Mouse (Mus musculus) cerebellum, adult 11-12 months (tissue): ENCODE results near the gene Fam32a.

Experiments used
- DNase-seq: peaks from one replicate; pipeline ENCODE4 v3.0.0; 2022

Fam32a gene

DNA sequence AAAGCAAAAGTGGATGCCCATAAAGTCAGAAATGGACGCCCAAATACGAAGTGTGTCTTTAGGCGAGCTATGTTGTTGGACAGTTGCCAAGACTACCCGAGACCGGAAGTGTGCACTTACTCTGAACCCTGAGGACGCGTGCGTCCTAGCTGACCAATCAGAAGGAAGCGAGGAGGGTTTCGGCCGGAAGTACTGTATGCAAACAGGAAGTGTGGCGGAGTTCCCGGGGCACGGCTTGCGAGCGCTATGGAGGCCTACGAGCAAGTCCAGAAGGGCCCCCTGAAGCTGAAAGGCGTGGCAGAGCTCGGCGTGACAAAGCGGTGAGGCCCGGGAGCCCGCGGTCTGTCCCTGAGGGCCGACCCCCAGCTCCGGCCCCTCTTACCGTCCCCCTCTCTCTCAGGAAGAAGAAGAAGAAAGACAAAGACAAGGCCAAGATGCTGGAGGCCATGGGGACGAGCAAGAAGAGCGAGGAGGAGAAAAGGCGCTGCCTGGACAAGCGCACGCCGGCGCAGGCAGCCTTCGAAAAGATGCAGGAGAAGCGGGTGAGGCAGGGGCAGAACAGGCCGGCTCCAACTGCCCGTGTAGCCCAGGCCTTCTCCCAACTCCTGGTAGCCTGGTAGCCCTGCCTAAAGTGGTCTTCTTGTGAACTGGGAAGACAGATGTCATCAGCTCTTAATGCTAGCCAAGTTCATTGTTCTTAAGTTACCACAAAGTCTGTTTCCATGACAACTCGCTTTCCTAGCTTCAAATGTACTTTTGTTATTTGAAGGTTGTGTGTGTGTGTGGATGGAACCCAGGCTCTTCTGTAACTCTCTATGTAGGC is at the start of gene Fam32a:
Gene Fam32a, plus strand, starts transcription at position 190 of the 823 bp plus-strand sequence.
- DNase-seq, result peak; percentile 90

DNA sequence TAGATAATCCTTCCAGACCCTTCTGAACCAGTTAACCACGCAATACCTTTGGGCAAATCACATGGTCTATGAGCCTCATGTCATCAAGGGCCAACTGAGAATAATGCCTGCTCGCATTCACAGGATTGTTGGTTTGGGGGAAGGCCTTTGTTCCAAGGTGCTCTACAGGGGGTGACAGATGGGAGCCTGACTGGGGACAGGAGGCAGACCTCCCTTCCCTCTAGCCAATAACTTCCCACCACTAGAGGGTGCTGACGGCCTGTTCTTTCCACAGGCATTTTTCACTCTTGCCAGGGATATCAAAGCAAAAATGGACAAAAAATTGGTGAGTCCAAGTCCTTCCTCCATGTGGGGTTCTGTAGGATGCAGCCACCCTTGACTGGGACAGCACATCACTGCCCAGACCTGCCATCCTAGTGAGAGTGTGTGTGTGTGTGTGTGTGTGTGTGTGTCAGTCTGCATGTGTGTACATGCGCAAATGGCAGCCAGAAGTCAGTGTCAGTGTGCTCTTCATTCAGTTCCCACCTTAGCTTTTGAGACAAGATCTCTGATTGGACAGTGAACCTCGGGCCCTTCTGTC is 42.1 kb upstream of the Fam32a start:
- DNase-seq, result peak; percentile 75

DNA sequence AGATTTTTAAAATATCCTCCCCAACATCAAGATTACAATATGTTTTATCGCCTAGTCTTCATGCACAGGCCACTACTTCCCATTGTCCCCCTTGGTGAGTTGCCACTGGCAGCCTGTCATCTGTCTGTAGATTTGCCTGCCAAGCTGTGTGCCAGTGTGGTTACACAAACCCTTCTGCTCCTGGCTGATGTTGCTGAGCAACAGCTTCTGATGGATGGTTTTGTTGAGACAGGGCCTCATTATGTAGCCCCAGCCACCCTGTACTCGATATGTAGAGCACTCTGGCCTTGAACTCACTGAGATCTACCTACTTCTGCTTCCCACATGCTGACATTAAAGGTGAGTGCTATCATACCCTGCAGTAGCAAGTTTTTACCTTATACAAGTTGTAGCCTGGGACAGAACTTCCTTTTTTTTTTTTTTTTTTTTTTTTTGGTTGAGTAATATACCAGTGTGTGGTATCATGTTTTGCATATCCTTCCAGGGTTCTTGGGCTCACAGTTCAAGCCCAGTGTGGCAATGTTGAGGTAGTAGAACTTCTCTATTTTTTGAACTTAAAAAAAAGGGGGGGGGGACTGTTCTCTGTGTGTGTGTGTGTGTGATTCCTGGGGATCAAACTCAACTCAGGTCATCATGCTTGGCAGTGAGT is 35.9 kb upstream of the Fam32a start:
- no peak for DNase-seq

DNA sequence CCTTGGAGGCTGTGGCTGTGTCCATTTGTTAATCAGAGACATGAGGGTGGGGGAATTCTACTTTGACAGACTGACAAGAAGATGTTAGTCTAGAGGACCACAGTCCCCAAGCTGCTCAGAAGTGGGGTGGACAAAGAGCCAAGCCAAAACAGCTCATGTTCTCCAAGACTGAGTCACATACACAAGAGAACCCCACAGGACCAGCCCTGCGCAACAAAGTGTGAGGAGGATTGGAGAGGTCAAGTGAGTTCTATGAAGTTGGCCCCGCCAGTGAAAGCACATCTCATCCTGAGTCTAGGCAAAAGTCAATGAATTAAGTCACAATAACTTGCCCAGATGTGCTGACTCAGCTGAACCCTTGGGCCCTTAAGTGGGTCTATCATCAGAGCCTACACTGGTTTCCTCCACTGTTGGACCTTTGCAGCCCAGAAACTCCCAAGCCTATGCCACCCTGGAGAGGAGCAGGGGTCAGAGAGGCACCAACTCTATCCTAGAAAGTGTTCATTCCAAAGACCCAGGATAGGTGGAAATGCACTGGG is 31.7 kb upstream of the Fam32a start:
- DNase-seq, result no peak

DNA sequence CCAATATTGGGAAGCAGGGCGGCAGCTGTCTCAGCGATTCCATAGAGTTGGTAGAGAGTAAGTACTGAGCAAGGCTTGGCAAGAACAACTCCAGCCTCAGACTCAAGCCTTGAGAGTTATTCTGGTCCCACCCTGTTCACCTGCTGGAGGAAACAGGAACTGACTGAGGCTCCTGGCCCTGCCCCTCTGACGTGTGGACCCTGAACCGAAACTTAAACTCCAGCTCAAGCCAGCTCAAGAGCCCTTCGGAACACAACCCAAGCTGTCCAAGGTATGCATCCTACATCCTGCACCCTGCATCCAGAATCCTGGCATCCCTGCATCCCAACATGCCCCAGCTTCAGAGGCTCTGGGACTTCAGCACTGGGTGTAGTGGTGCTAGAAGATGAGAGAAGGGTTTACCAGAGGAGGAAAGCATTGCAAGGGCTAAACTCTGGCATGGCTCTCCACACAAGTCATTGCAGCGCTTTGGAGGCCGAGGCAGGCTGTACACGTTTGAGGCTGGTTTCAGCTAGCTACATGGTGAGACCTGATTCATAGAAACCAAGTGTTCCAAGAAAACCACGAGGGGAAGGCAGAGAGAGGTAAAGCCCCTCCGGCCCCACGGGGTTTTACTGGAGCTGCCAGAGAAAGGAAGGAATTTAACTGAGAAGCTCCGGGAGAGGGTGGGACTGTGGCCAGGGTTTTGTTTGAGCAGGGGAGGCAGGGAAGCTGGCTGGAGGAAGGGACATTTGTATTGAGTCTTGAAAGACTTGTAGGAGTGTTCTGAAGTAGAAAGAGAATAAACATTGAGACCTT is 29.9 kb upstream of the Fam32a start, which contains the start of gene Hsh2d:
Gene Hsh2d, plus strand, starts transcription at position 222 of the 798 bp plus-strand sequence.
- no peak for DNase-seq

DNA sequence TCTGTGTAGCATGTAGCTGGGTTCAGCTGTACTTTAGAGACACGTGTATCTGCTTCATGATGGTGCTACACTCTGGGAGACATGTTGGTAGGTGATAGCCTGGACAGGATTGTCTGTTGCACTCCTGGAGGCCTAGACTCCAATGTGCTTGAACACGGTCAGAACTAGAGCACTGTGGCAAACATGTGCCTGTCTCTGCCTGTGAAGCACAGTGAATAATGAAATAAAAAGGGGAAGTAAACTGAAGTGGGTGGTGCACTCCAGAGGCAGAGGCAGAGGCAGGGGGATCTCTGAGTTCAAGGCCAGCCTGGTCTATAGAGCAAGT is 29.4 kb upstream of the Fam32a start:
- DNase-seq, result no peak

DNA sequence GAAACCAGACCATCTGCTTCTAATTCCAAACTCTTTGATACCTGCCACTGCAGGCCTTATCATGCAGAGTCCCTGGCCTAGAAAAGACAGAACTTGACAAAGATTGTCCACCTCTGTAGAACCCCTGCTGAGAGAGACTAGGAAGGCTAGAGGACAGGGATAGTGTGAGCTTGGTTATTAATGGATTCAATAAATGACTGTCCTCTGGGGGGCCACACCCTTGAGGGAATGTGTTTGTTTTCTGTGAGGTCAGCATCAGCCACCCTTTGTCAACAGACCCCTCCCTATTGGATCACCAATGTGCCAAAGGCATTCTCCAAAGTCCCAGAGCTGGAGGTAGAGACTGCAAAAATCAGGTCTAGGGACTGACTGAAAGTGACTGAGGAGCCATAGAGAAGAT is 27.5 kb upstream of the Fam32a start:
- DNase-seq, result no peak

DNA sequence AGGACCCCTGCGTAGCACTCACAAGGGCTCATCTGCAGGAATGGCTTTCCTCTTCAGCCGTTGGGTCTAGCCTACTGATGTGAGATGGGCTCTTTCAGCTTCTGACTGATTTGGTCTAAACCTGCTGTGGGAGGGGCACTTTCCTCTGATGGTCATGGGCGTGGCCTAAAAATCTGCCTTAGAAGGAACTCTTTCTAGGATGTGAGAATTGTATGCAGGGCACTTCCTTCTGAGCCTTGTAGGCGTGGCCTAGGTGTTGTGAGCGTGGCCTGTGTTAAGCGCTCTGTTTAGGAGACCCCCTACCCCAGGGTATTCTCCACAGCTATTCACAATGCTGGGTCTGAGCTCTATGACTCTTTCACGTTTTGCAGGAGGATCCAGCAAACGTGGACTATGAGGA is 21.5 kb upstream of the Fam32a start:
- no peak for DNase-seq

DNA sequence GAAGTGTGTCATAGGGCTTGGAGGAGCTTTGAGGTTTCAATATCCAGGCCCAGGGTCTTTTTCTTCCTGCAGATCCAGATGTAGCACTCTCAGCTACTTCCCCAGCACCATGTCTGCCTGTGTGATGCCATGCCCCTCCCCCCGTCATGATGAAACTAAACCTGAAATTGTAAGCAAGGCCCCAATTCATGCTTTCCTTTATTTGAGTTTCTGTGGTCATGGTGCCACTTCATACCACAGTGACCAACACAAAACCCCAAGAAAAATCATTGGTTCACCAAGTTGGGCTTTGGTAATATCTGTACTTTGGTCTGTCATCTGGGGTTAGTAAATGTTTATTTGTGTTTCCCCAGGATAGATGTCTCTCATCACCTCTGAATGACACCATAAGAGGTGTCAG is 10.9 kb upstream of the Fam32a start:
- DNase-seq, result no peak

DNA sequence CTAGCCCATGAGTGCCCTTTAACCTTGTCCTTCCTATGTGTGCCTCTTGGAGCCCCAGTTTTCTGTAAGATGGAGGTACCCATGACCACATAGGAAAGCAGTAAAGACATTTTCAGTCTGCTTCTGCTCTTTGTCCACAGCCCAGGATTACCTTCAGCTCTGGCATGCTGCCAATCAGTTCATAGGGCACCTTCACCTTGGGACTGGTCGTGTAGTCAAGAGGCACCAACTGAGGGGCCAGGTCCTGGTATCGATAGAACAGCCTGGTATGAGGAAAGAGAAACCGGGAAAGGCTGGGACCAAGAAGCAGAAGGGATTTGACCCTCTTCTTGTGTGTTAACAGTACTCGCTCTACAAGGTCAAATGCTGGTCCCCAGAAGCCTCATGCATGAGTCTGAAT is 9.3 kb upstream of the Fam32a start:
- no peak for DNase-seq

DNA sequence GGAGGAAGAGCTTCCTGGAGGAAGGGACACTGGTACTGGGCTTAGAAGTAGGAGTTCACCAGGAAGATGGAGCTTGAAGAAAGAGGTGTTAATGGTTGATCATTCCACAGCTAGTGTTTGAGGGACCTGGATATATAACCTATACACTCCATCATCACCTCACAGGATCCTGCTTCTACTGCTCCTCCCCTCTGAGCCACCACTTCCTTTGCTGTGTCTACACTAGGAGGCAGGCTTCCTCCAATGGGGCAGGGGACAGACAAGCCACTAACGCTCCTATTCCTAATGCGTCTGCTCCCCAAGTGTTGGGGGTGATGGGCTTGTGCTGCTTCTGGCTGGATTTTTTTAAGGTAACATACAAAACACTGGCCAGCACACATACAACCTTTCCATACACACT is 8.8 kb upstream of the Fam32a start:
- DNase-seq, result no peak

DNA sequence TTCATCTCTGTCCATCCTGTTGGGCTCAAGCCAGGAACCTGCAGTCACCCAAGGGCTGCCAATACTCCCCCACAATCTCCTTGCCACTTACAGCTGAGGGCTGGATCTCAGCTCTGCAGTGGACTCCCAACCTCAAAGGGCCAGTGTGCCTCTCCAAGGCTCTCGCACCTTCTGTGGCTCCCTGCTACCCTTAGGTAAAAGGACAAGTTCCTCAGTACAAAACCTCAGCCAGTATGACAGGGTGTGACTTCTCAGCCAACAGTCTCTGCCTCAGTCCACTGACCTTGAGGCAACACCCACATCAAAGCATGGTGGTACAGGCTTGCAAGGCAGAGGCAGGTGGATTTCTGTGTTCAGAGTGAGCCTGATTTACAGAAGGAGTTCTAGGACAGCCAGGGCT is 7.7 kb upstream of the Fam32a start:
- no peak for DNase-seq

DNA sequence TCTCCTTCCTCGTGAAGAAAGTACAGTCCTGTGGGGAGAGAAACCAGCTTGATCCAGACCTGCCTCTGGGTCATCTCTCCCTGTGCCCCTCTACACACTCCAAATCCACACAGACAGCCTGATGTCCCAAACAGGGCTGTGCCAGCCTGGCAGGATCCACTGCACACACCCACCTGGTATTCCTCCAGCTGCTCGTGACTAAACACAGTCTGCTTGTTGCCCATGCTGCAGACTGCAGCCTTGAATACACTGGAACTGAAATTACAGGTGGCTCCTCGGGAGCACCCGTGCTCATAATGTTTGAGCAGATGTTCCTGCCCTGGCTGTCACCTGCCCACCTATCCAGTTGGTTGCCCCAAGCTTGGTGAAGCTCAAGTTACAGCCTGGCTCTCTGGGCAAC is 6.8 kb upstream of the Fam32a start, which contains the start of gene Cib3:
Gene Cib3, minus strand, starts transcription at position 87 of the 400 bp plus-strand sequence.
- DNase-seq, result no peak

DNA sequence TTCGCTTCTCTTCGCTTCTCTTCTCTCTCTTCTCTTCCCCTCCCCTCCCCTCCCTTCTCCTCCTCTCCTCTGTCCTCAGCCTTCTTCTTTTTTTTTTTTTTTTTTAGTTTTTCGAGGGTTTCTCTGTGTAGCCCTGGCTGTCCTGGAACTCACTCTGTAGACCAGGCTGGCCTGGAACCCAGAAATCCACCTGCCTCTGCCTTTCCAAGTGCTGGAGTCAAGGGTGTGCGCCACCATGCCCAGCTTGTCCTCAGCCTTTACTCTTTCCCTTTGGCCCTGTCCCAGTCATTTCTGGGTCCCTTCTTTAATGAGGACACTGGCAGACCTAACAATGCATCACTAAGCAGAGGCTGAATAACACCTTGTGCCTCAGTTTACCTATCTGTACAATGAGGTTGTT is 6.0 kb upstream of the Fam32a start, which contains the start of gene Gm11034:
Gene Gm11034, minus strand, starts transcription at position 101 of the 400 bp plus-strand sequence.
- no peak for DNase-seq

DNA sequence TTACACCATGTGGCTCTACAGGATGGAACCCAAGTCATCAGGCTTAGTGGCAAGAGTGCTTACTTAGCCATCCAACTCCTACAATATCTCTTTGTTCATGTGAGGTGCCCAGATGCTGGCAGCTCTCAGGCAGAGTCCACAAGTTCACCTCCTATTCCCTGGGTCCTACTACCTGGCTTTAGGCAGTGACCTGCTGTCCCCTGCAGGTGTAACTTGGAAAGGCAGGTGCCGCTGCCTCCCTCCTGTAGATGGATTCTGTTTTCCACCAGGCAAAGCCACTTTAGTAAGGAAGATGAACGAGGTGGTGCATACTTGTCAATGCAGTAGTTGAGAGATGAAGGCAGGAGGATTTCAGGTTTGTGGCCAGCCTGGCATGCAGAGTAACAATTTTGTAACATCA is 4.5 kb upstream of the Fam32a start:
- no peak for DNase-seq

DNA sequence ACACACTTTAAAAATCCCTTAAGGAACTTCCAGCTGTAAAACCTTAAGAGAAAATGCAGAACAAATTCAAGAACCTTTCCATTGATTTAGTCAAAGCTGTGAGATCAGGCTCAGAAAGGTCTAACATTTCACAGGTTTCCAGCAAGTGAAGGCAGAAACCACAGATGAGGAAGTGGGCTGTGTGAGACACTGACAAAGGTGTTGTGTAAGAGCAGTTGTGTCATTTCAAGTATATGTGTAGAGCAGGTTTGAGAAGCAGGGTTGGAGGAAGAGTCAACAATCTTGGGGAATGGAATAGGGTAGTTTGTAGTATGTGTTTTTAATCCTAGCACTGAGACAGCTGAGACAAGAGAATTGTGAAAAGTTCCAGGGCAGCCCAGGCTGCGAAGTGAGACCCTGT is 3.7 kb upstream of the Fam32a start:
- no peak for DNase-seq

DNA sequence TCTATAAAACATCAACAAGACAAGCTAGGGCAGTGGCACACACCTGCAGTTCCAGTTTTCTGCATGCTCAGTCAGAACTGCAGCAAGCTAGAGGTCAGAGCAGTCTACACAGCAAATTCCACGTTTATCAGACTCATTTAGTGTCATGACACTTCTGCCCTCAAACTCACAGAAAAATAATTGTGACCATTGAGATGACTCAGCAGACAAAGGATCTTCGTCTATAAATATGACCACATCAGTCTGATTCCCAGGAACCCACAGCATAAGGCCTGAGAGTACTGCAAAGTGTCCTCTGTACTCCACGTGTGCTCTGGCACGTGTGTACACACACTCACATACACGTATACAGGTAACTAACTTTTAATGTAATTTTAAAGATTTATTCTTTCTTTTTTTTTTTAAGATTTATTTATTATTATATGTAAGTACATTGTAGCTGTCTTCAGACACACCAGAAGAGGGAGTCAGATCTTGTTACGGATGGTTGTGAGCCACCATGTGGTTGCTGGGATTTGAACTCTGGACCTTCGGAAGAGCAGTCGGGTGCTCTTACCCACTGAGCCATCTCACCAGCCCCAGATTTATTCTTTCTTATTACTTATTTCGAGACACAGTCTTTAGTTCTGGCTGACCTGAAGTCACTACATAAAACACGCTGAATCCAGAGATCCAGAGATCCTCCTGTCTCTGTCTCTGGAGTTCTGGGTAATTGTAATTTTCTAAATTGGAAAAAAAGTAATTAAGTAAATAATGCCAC is 569 bp upstream of the Fam32a start:
- no peak for DNase-seq

DNA sequence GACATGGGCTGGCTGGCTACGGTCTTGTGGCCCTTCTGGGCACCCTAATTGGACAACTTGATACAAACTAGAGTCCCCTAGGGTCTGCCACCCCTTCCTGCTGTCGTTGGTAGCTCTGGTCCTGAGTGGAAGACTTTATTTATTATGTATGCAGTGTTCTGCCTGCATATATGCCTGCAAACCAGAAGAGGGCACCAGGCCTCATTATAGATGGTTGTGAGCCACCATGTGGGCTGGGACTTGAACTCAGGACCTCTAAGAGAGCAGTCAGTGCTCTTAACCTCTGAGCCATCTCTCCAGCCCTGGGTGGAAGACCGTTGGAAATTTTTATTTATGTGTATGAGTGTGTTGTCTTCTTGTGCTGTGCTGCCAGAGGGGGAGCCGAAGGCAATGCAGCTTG is 1.2 kb downstream of the Fam32a start:
- DNase-seq, result no peak

DNA sequence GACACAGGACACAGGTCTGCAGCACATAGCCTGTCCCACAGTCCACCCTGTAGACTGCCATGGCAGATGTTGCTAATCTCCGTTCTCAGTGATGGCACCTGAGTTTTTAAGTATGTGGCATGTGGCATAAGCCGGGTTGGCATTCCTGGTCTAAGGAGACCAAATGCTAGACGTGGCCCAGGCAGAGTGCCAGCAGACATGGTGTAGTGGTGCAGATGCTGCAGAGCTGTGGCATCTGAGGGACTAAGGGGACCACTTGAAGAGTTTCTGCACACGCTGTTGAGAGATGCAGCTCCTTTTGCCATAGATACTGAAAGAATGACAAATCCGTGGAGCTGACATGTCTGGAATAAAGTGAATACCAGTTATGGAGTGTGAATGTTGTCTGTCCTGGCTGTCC is 3.1 kb downstream of the Fam32a start:
- no peak for DNase-seq

DNA sequence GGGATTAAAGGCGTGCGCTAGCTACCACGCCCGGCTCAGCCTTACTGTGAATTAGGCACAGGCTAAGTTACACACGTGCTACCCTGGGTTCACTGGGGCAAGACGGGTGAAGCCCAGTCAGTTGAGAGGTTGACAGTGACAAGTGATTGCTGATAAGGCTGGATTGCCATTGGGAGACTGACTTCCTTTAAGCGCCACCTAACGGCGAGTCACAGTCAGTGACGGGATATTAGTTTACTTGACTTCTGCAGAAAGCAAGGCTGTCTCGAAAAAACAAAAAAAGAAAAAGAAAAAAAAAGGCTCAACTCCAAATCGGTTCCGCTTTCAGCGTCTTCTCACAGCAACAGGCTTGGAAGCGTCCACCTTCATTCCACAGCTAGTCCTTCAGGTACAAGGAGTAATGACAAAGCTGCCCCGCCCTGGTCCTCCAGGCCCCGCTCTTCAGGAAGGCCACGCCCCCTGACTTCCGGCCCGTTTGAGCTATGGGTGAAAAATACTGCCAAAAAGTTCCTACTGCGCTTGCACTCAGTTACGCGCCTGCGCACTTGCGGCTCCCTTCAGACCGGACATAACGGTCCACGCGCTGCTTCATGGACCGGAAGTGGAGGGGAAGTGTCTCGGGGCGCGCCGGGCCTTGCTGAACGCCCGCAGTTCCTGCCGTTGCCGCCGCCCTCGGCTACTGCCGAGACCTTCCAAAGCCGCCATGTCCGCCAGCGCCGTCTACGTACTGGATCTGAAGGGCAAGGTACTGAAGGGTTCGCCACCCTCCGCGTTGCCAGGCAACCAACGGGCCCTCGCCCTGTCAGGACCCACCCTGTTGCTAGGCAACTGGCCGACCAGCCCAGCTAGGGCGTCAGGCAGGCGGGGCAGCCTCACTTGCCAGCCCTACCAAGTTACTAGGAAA is 20.2 kb downstream of the Fam32a start, which contains the start of gene Ap1m1:
Gene Ap1m1, plus strand, starts transcription at position 520 of the 904 bp plus-strand sequence.
- peak; percentile 99 for DNase-seq

DNA sequence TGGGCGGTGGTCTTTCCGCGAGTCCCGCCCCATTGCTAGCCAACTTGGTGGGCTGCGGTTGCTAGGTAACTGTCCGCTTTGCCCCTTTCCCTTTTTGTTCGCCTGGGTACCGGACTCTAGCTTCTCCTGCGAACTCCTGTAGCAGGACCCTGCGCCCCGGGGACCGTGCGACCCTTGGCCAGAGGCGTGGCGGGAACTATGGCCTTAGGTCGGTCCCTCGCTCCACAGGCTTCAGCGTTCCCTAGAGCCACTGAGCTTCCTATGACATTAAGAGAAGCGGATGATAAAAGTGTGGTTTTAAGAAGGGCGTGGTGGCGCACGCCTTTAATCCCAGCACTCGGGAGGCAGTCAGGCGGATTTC is 20.9 kb downstream of the Fam32a start:
- no peak for DNase-seq
